Mouse (Mus musculus) ES-E14 (cell line): ENCODE measurements around the gene Tmem189.

Experiments
- CHD2 ChIP-seq: IDR thresholded peaks from 2 replicates; pipeline ENCODE4 v1.6.1; 2014; ENCODE audit warnings: mild to moderate bottlenecking, low read depth, low read length, inconsistent platforms
- HCFC1 ChIP-seq: IDR thresholded peaks from 2 replicates; pipeline ENCODE4 v1.6.1; 2012; ENCODE audit warnings: low read length, inconsistent platforms, borderline replicate concordance; ENCODE audit not compliant: insufficient read depth
- MAFK ChIP-seq: IDR thresholded peaks from 2 replicates; pipeline ENCODE4 v1.6.1; 2014; ENCODE audit warnings: mild to moderate bottlenecking, low read depth, low read length, inconsistent platforms; ENCODE audit not compliant: insufficient read depth
- ZNF384 ChIP-seq: IDR thresholded peaks from 2 replicates; pipeline ENCODE4 v1.6.1; 2012; ENCODE audit warnings: low read depth, low read length, inconsistent platforms

DNA sequence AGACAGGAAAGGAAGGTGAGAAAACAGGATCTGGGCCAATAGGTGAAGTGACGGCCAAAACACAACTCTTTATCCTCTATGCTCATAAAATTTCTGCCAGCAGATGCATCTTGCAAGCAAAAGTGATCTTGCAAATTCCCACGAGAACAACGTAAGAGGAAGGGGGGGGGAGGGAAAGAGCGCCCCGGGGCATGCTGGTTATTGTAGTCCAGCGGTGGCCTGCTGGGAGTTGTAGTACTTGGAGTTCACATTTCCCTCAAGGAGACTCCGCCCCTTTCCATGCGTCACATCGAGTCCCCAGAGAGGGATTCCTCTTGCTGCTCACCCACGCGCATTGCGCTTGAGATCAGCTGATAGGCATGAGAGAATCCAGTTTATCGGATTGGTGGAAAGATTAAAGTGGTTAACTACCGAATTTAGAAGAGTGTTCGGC lies 55.3 kb downstream of the Tmem189 start:
- TF ChIP-seq ZNF384 (no peak), MAFK (no peak), HCFC1 (peak; percentile 99), CHD2 (peak; percentile 96)
